Mouse (Mus musculus) G1E (cell line): ENCODE measurements around the gene Mphosph10. TPM values are rescaled to one million over a fixed set of nuclear protein-coding genes. Genes with fewer than 3 reads are reported as not detected.

Experiments used
- ATAC-seq: 2 replicates; pipeline ENCODE4 v1.8.0; 2016; ENCODE audit warnings: mild to moderate bottlenecking; ENCODE audit not compliant: insufficient number of reproducible peaks, poor library complexity, low FRiP score, severe bottlenecking; ENCODE audit errors: extremely low read depth
- DNase-seq: peaks from one replicate; pipeline ENCODE4 v3.0.0; 2012; ENCODE audit warnings: low spot score
- H3K27me3 ChIP-seq: 2 replicates; pipeline ENCODE4 v1.6.1; 2012; ENCODE audit warnings: mild to moderate bottlenecking, low read length, inconsistent platforms; ENCODE audit not compliant: insufficient read depth
- H3K36me3 ChIP-seq: replicated peaks from 2 replicates; pipeline ENCODE3; 2012; ENCODE audit warnings: mild to moderate bottlenecking, inconsistent platforms
- H3K4me1 ChIP-seq: 2 replicates; pipeline ENCODE4 v1.6.1; 2012; ENCODE audit warnings: low read depth, low read length, inconsistent platforms, mixed read lengths; ENCODE audit not compliant: insufficient read depth
- H3K4me3 ChIP-seq: 2 replicates; pipeline ENCODE4 v1.5.1; 2012; ENCODE audit warnings: low read depth, mild to moderate bottlenecking, inconsistent platforms, low read length, moderate library complexity, mixed read lengths
- H3K9me3 ChIP-seq: replicated peaks from 2 replicates; pipeline ENCODE4 v1.6.1; 2012; ENCODE audit warnings: inconsistent platforms
- CTCF ChIP-seq: IDR thresholded peaks from 2 replicates; pipeline ENCODE4 v1.5.1; 2012; ENCODE audit warnings: low read depth, low read length, inconsistent platforms, mixed read lengths
- GATA1 ChIP-seq: IDR thresholded peaks from 2 replicates; pipeline ENCODE4 v1.6.1; 2012; ENCODE audit warnings: borderline replicate concordance, low read length, inconsistent platforms, mixed read lengths
- GATA2 ChIP-seq: IDR thresholded peaks from 2 replicates; pipeline ENCODE4 v1.6.1; 2012; ENCODE audit warnings: low read depth, low read length, inconsistent platforms, borderline replicate concordance
- POLR2AphosphoS5 ChIP-seq: IDR thresholded peaks from 2 replicates; pipeline ENCODE4 v1.6.1; 2012; ENCODE audit warnings: low read depth, low read length, inconsistent platforms; ENCODE audit not compliant: insufficient replicate concordance
- TAL1 ChIP-seq: conservative IDR thresholded peaks from 2 replicates; pipeline ENCODE4 v1.6.1; 2012; ENCODE audit warnings: low read depth, low read length, inconsistent platforms, mixed read lengths
- polyA plus RNA-seq: library from polyadenylated mRNA; stranded (reverse); fragments of >175 nt; gene quantifications from 2 replicates; pipeline ENCODE4 v1.2.3, GENCODE M21; 2012
- total RNA-seq, 2 experiments: library from RNA; stranded (forward) in 1 of 2; stranded (reverse) in 1 of 2; fragments of 200-1000 nt in 1 of 2; fragments of >200 nt in 1 of 2; fragmentation: Nextera tagmentation in 1 of 2; gene quantifications; 2 replicates each; pipeline ENCODE4 v1.2.3; 2014 to 2017

The Mphosph10 gene
- total and polyA plus RNA-seq, 3 experiments = 9.4 to 150 (median 104) TPM

- Histone ChIP-seq H3K36me3 (peaks cover 84% of the 10 kb centered on the region), H3K27me3 (no peaks in the 10 kb centered on the region), H3K4me3 (no peak overlapping the region), H3K9me3 (no peaks in the 10 kb centered on the region), H3K4me1 (no peaks in the 10 kb centered on the region)
- TF ChIP-seq GATA1 = no peak
- TF ChIP-seq POLR2AphosphoS5 = no peak
- TF ChIP-seq CTCF = no peak
- no peak for TF ChIP-seq GATA2
- TF ChIP-seq TAL1 = no peak
- ATAC-seq (no peak), DNase-seq (no peak)
Observed at GRCm38 (mm10) chr7:64354206-64354605, 37.9 kb downstream of the Mphosph10 start.

GRCm38 (mm10) chr7:64351087-64351486, 41.0 kb downstream of the Mphosph10 start:
- Histone ChIP-seq H3K36me3 (peaks cover 85% of the 10 kb centered on the region), H3K4me1 (no peaks in the 10 kb centered on the region), H3K9me3 (no peaks in the 10 kb centered on the region), H3K4me3 (no peak overlapping the region), H3K27me3 (no peaks in the 10 kb centered on the region)
- DNase-seq (no peak), ATAC-seq (no peak)
- no peak for TF ChIP-seq GATA2
- TF ChIP-seq GATA1 = no peak
- no peak for TF ChIP-seq TAL1
- TF ChIP-seq CTCF = no peak
- TF ChIP-seq POLR2AphosphoS5 = no peak

GRCm38 (mm10) chr7:64349147-64349861, 42.8 kb downstream of the Mphosph10 start:
- ATAC-seq = no peak
- no peaks in the 10 kb centered on the region for H3K4me1 ChIP-seq
- no peak overlapping the region for H3K4me3 ChIP-seq
- no peaks in the 10 kb centered on the region for H3K27me3 ChIP-seq
- no peaks in the 10 kb centered on the region for H3K9me3 ChIP-seq
- no peak for DNase-seq
- no peak for TF ChIP-seq GATA2
- no peak for TF ChIP-seq GATA1
- no peak for TF ChIP-seq TAL1
- TF ChIP-seq CTCF = no peak
- no peak for TF ChIP-seq POLR2AphosphoS5
- peaks cover 85% of the 10 kb centered on the region for H3K36me3 ChIP-seq

DNA sequence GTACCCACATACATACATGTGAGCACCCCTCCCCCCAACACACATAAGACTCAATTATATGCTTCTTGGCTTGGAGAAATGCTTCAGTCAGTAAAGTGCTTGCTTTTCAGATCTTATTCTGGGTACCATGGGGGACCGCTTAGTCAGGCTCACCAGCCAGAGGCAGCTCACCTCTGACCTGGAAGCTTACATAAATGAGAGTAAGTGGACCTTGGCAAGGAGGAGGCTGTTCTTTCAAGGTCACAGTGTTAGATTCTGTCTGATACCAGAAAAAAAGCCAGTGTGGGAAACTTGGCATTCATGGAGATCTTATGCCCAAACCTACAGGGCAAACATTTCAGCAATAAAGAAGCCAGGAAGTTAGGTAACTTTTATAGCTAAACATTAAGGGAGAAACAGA, 44.3 kb downstream of the Mphosph10 start:
- no peaks in the 10 kb centered on the region for H3K9me3 ChIP-seq
- H3K27me3 ChIP-seq = no peaks in the 10 kb centered on the region
- H3K4me3 ChIP-seq = no peak overlapping the region
- no peaks in the 10 kb centered on the region for H3K4me1 ChIP-seq
- H3K36me3 ChIP-seq = peaks cover 75% of the 10 kb centered on the region
- ATAC-seq (no peak), DNase-seq (no peak)
- TF ChIP-seq POLR2AphosphoS5 (no peak), TAL1 (no peak), GATA1 (no peak), GATA2 (no peak), CTCF (no peak)

DNA sequence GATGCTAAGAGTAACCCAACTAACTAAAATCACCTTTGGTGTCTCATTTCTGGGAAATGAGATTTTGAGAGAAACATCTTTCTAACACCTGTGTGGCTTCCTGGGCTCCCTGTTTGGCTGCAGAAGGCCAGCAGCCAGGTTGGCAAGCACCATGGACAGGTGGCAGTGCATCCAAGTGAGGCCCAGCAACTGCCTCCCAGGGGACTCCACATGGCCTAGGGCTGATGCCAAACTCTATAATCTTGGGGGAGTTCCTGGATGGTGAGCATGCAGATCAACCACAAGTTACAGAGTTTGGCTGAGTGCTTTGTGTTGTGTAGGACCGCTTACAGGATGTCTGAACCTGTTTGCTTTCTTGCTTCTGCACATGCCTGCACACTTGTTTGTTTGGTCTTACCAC, 59.4 kb downstream of the Mphosph10 start:
- Histone ChIP-seq H3K4me3 (no peak overlapping the region), H3K4me1 (peaks cover under 1% of the 10 kb centered on the region), H3K27me3 (no peaks in the 10 kb centered on the region), H3K9me3 (no peaks in the 10 kb centered on the region), H3K36me3 (peaks cover 77% of the 10 kb centered on the region)
- TF ChIP-seq TAL1 (no peak), POLR2AphosphoS5 (no peak), GATA1 (no peak), GATA2 (no peak), CTCF (no peak)
- no peak for DNase-seq
- ATAC-seq = no peak

GRCm38 (mm10) chr7:64331309-64331708, 60.8 kb downstream of the Mphosph10 start:
- TF ChIP-seq TAL1 (no peak), GATA1 (no peak), POLR2AphosphoS5 (no peak), CTCF (no peak), GATA2 (no peak)
- peaks cover 73% of the 10 kb centered on the region for H3K36me3 ChIP-seq
- DNase-seq = no peak
- no peak overlapping the region for H3K4me3 ChIP-seq
- no peaks in the 10 kb centered on the region for H3K9me3 ChIP-seq
- ATAC-seq = no peak
- H3K27me3 ChIP-seq = no peaks in the 10 kb centered on the region
- H3K4me1 ChIP-seq = peaks cover 9% of the 10 kb centered on the region
